Mouse (Mus musculus): ENCODE results near the gene Eef1a2. TPM values are rescaled to one million over a fixed set of nuclear protein-coding genes. Genes with fewer than 3 reads are reported as not detected.

Gene Eef1a2
- polyA plus RNA-seq, 1 experiment from 2014 or later: 0.23 TPM

- H3K4me3 ChIP-seq (ENCODE audit: inconsistent target): no peak overlapping the region
- 75% methylated on average over 4 of the region's 4 CpGs for WGBS (ENCODE audit: missing documents)
- no peaks in the 10 kb centered on the region for H3K36me3 ChIP-seq (ENCODE audit: inconsistent target)
- H3K27ac ChIP-seq: no peak overlapping the region
- no peaks in the 10 kb centered on the region for H3K79me2 ChIP-seq (ENCODE audit: inconsistent target)
Observed at GRCm38 (mm10) chr2:181130245-181130644, 26.6 kb downstream of the Eef1a2 start.

DNA sequence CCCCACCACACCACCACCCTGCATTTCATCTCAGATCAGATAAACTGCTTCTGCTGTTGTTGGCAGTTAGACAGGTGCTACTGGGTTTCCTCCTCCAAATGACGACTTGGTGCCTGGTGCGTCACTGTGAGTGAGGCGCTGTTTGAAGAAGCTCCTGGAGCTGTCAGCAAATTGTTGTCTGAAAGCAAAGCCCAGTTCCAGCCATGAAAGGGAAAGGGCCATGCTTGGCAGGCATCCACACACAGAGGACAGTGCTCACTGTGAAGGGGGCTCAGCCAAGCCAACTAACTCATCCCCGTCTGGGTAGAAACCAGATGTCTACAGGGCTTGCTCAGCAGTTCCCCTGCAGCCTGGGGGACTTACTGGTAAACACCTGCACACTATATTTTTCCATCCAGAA is 27.9 kb downstream of the Eef1a2 start:
- 79% methylated on average over 4 of the region's 4 CpGs for WGBS (ENCODE audit: missing documents)
- no peak overlapping the region for H3K4me3 ChIP-seq (ENCODE audit: inconsistent target)

GRCm38 (mm10) chr2:181127786-181128185 is 29.0 kb downstream of the Eef1a2 start:
- no peaks in the 10 kb centered on the region for H3K79me2 ChIP-seq (ENCODE audit: inconsistent target)
- H3K4me3 ChIP-seq (ENCODE audit: inconsistent target): no peak overlapping the region
- no peak overlapping the region for H3K27ac ChIP-seq
- H3K36me3 ChIP-seq (ENCODE audit: inconsistent target): no peaks in the 10 kb centered on the region
- 38% methylated on average over 3 of the region's 3 CpGs for WGBS (ENCODE audit: missing documents)

More for the DNA sequence above, 27.9 kb downstream of the Eef1a2 start:
- H3K27ac ChIP-seq: no peak overlapping the region
- no peaks in the 10 kb centered on the region for H3K79me2 ChIP-seq (ENCODE audit: inconsistent target)
- H3K36me3 ChIP-seq (ENCODE audit: inconsistent target): no peaks in the 10 kb centered on the region

DNA sequence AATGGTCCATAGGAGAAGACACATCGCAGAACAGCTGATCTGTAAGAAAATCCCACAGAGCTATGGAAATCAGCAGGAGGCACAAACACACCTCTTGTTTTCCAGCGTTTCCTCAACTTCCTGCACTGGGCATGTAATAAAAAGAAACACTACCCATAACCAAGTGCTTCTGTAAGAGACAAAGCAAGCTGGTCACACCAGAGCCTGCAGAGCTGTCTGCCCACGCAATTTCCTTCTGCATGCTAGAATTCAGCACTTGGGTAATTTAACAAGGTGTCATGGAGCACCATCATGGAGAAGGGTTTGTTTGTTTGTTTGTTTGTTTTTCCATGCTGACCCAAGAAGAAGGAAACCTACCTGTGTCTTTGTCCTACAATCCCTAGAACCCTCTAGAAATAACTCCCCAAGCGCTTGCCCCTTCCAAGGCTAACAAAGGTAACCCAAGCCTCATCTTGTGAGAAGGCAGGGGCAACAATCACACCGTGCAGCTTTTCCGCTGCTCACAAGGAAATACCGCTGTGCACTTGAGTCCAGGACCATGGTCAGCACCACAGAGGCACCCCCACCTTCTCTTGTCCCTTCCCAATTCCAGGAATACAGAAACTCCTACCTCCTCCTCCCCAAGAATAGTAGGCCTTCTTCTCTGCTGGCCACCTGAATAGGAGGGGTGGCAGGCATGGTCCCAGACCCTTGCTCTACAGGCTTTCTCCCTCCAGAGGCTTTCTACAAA is 30.9 kb downstream of the Eef1a2 start:
- no peak overlapping the region for H3K27ac ChIP-seq
- no peaks in the 10 kb centered on the region for H3K36me3 ChIP-seq (ENCODE audit: inconsistent target)
- 47% methylated on average over 7 of the region's 7 CpGs for WGBS (ENCODE audit: missing documents)
- no peaks in the 10 kb centered on the region for H3K79me2 ChIP-seq (ENCODE audit: inconsistent target)
- no peak overlapping the region for H3K4me3 ChIP-seq (ENCODE audit: inconsistent target)

DNA sequence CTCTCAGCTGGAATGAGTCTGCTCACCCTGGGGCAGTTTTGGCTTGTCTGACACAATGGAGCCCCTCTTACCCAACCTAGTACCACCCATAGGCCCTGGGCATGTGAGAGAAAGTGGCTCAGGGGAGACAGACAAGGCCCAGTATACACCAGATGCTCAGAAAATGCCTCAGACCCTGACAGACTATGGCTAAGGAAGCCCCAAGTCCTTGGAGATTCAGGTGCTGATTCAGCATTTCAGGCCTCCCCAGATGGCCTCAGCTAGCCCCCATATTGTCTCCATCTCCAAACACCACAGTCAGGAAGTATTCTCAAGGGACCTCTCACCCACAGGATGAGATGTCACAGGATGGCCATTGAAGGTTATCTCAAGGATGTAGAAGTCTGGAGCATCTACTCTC is 34.2 kb downstream of the Eef1a2 start:
- Histone ChIP-seq H3K4me3 (ENCODE audit: inconsistent target) (no peak overlapping the region), H3K27ac (no peak overlapping the region), H3K79me2 (ENCODE audit: inconsistent target) (no peaks in the 10 kb centered on the region), H3K36me3 (ENCODE audit: inconsistent target) (no peaks in the 10 kb centered on the region)

DNA sequence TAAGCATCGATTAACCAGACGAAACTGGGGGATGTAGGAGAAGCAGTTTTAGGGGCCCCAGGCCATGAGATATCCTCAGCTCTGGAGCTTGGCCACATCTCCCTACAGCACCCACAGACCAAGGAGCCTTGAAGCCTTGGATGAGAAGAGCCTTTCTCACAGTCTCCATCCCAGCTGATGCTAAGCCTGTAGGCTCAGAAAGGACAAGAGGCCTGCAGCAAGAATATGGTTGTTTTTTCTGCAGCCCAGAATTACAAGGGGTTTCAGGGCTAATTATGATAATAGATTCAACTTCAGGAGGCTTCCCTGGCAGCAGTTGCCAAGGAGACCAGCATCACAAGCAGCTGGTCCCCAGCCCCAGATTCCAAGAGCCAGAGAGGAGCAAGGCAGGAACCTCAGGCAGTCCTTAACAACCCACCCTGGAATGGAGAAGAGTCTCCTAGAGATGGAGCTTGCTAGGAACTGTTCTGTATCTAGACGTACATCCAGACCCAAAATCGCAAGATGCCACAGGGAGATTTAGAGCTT is 35.8 kb downstream of the Eef1a2 start:
- WGBS (ENCODE audit: missing documents): 79% methylated on average over 4 of the region's 4 CpGs
- Histone ChIP-seq H3K4me3 (ENCODE audit: inconsistent target) (no peak overlapping the region), H3K27ac (no peak overlapping the region), H3K36me3 (ENCODE audit: inconsistent target) (no peaks in the 10 kb centered on the region), H3K79me2 (ENCODE audit: inconsistent target) (no peaks in the 10 kb centered on the region)

- no peak overlapping the region for H3K27ac ChIP-seq
- no peak overlapping the region for H3K4me3 ChIP-seq (ENCODE audit: inconsistent target)
- WGBS (ENCODE audit: missing documents): 27% methylated on average over 7 of the region's 10 CpGs
- H3K36me3 ChIP-seq (ENCODE audit: inconsistent target): no peaks in the 10 kb centered on the region
- H3K79me2 ChIP-seq (ENCODE audit: inconsistent target): no peaks in the 10 kb centered on the region
Observed at GRCm38 (mm10) chr2:181119952-181120351, 36.9 kb downstream of the Eef1a2 start.

DNA sequence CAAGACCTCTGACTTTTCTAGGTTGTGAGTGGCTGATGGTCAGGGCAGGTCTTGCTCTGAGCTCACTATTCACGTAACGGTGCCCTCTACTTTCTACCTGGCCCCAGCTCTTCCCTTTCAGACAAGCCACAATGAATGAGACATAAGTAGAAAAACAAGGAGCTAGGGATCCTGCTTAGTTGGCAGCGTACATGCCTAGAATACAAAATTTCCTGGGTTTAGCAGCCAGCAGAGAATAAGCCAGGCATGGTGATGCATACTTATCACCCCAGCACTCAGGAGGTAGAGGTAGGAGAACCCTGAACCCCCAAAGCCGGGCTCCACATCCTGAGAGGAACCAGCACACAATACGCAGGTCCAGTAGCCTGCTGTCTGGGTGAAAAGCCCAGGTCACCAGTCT is 40.4 kb downstream of the Eef1a2 start:
- Histone ChIP-seq H3K36me3 (ENCODE audit: inconsistent target) (no peaks in the 10 kb centered on the region), H3K4me3 (ENCODE audit: inconsistent target) (no peak overlapping the region), H3K79me2 (ENCODE audit: inconsistent target) (no peaks in the 10 kb centered on the region), H3K27ac (no peak overlapping the region)
- WGBS (ENCODE audit: missing documents): 93% methylated on average over 5 of the region's 5 CpGs

- no peak overlapping the region for H3K27ac ChIP-seq
- H3K36me3 ChIP-seq (ENCODE audit: inconsistent target): no peaks in the 10 kb centered on the region
- no peaks in the 10 kb centered on the region for H3K79me2 ChIP-seq (ENCODE audit: inconsistent target)
- no peak overlapping the region for H3K4me3 ChIP-seq (ENCODE audit: inconsistent target)
- 76% methylated on average over 3 of the region's 3 CpGs for whole genome bisulfite sequencing (ENCODE audit: missing documents)
Observed at GRCm38 (mm10) chr2:181115367-181115766, 41.4 kb downstream of the Eef1a2 start.

DNA sequence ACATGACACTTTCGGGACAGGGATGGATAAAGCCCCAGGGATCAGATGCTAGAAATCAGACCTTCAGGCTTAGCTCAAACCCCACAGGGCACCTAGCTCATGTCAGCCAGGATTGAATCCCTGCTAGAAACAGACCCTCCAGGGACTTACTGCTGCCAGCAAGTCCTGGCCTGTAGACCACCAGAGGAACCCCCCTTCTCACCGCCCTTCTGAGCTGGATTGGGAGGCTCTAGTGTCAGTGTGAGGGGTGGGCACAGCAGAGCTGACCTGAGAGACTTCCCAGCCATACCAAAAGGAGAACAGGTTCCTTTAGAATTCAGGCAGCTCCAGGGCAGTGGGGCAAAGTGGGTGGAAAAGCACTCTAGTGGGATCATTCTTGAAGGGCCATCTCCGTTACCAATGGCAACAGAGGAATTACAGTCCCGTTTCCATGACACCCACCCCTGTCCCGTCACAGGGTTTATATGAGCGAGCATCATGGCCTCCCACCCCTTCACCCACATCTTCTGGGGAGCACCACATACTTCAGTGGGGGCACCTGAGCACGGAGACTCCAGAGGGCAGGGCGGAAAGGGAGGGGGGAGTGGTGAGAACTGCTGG is 43.0 kb downstream of the Eef1a2 start:
- Histone ChIP-seq H3K4me3 (ENCODE audit: inconsistent target) (no peak overlapping the region), H3K36me3 (ENCODE audit: inconsistent target) (no peaks in the 10 kb centered on the region), H3K79me2 (ENCODE audit: inconsistent target) (no peaks in the 10 kb centered on the region), H3K27ac (no peak overlapping the region)
- WGBS (ENCODE audit: missing documents): 80% methylated on average over 8 of the region's 8 CpGs

- H3K4me3 ChIP-seq (ENCODE audit: inconsistent target): no peak overlapping the region
- no peak overlapping the region for H3K27ac ChIP-seq
- H3K36me3 ChIP-seq (ENCODE audit: inconsistent target): no peaks in the 10 kb centered on the region
- H3K79me2 ChIP-seq (ENCODE audit: inconsistent target): no peaks in the 10 kb centered on the region
- 78% methylated on average over 1 of the region's 1 CpGs for WGBS (ENCODE audit: missing documents)
Observed at GRCm38 (mm10) chr2:181111665-181112064, 45.1 kb downstream of the Eef1a2 start.

GRCm38 (mm10) chr2:181104111-181104510 is 52.7 kb downstream of the Eef1a2 start:
- no peaks in the 10 kb centered on the region for H3K36me3 ChIP-seq (ENCODE audit: inconsistent target)
- no peak overlapping the region for H3K27ac ChIP-seq
- H3K4me3 ChIP-seq (ENCODE audit: inconsistent target): no peak overlapping the region
- no peaks in the 10 kb centered on the region for H3K79me2 ChIP-seq (ENCODE audit: inconsistent target)
- WGBS (ENCODE audit: missing documents): 62% methylated on average over 2 of the region's 2 CpGs

- Histone ChIP-seq H3K79me2 (ENCODE audit: inconsistent target) (no peaks in the 10 kb centered on the region), H3K4me3 (ENCODE audit: inconsistent target) (no peak overlapping the region), H3K36me3 (ENCODE audit: inconsistent target) (no peaks in the 10 kb centered on the region), H3K27ac (no peak overlapping the region)
- WGBS (ENCODE audit: missing documents): 57% methylated on average over 2 of the region's 2 CpGs
Observed at GRCm38 (mm10) chr2:181102161-181102560, 54.7 kb downstream of the Eef1a2 start.

- H3K79me2 ChIP-seq (ENCODE audit: inconsistent target): no peaks in the 10 kb centered on the region
- 86% methylated on average over 1 of the region's 1 CpGs for WGBS (ENCODE audit: missing documents)
Observed at GRCm38 (mm10) chr2:181101626-181102025, 55.2 kb downstream of the Eef1a2 start.

GRCm38 (mm10) chr2:181100087-181100486 is 56.7 kb downstream of the Eef1a2 start:
- no peaks in the 10 kb centered on the region for H3K79me2 ChIP-seq (ENCODE audit: inconsistent target)
- H3K4me3 ChIP-seq (ENCODE audit: inconsistent target): no peak overlapping the region
- H3K36me3 ChIP-seq (ENCODE audit: inconsistent target): no peaks in the 10 kb centered on the region
- H3K27ac ChIP-seq: no peak overlapping the region
- WGBS (ENCODE audit: missing documents): 92% methylated on average over 2 of the region's 2 CpGs

More at GRCm38 (mm10) chr2:181101626-181102025, 55.2 kb downstream of the Eef1a2 start:
- Histone ChIP-seq H3K36me3 (ENCODE audit: inconsistent target) (no peaks in the 10 kb centered on the region), H3K4me3 (ENCODE audit: inconsistent target) (no peak overlapping the region), H3K27ac (no peak overlapping the region)

Data from macrophage (primary cell).